Mouse (Mus musculus): ENCODE measurements around the gene Epha2.

Gene Epha2

GRCm38 (mm10) chr4:141317914-141318313, 16.9 kb downstream of the Epha2 start:
- no peaks in the 10 kb centered on the region for H3K36me3 ChIP-seq (ENCODE audit: control insufficient read depth, insufficient read depth, low read length, poor library complexity, severe bottlenecking)
- DNase-seq (ENCODE audit: low read depth, low spot score) = no peak
- no peaks in the 10 kb centered on the region for H3K27me3 ChIP-seq (ENCODE audit: control insufficient read depth, insufficient read depth, low read length, poor library complexity, severe bottlenecking)

DNA sequence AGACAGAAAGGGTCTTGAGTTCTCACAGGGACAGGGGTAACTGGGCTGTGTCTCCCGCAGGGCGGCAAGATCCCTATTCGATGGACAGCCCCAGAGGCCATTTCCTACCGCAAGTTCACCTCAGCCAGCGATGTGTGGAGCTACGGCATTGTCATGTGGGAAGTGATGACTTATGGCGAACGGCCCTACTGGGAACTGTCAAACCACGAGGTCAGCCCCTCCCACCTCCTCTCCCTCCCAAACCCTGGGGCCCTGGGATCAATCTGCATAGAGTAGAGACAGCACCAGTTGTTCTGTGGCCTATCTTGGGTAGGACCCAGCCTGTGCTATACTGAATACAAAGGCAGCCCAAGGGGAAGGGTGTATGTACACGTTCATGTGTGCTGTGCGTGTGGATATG, 21.5 kb downstream of the Epha2 start:
- DNase-seq (ENCODE audit: low read depth, low spot score) = no peak
- no peaks in the 10 kb centered on the region for H3K27me3 ChIP-seq (ENCODE audit: control insufficient read depth, insufficient read depth, low read length, poor library complexity, severe bottlenecking)
- no peaks in the 10 kb centered on the region for H3K36me3 ChIP-seq (ENCODE audit: control insufficient read depth, insufficient read depth, low read length, poor library complexity, severe bottlenecking)

DNA sequence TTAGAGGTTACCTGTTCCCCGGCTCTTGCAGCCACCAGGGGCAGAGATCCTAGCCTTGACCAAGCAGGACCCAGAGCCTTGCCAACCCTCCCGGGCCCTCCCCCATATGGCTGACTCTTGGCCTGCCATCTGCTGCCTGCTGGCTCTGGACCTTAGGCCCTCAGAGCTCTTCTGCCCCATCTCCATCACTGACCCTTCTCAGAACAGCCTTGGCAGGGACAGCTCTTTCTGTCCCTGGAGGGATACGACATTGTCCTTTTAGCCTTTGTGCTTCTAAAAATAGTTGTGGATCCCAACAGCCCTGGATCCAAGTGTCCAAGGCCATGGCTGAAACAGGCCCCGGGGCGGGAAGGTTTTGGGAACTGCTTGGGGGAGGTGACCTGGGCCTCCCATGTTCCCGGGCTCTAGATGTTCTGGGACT, 23.7 kb downstream of the Epha2 start:
- Histone ChIP-seq H3K27me3 (ENCODE audit: control insufficient read depth, insufficient read depth, low read length, poor library complexity, severe bottlenecking) (no peaks in the 10 kb centered on the region), H3K36me3 (ENCODE audit: control insufficient read depth, insufficient read depth, low read length, poor library complexity, severe bottlenecking) (no peaks in the 10 kb centered on the region)
- DNase-seq (ENCODE audit: low read depth, low spot score) = no peak

DNA sequence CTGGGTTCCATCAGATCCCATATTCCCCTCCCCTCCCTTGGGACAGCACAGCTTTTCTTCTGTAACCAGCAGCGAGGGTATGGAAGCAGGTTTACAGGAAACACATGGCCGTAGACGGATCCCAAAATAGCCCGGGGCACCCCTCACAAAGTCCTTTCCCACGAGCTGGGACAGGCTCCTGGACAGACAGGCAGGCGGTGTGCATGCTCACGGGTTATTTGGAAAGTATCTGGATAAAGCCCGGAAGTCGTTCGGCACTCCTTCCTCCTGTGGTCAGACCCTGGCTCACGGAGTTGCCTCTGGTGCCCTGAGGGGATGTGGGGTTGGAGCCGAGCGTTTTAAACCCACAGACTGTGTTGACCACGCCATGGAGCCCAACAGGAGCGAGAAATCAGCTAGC, 24.6 kb downstream of the Epha2 start:
- DNase-seq (ENCODE audit: low read depth, low spot score) = no peak
- no peaks in the 10 kb centered on the region for H3K36me3 ChIP-seq (ENCODE audit: control insufficient read depth, insufficient read depth, low read length, poor library complexity, severe bottlenecking)
- no peaks in the 10 kb centered on the region for H3K27me3 ChIP-seq (ENCODE audit: control insufficient read depth, insufficient read depth, low read length, poor library complexity, severe bottlenecking)

DNA sequence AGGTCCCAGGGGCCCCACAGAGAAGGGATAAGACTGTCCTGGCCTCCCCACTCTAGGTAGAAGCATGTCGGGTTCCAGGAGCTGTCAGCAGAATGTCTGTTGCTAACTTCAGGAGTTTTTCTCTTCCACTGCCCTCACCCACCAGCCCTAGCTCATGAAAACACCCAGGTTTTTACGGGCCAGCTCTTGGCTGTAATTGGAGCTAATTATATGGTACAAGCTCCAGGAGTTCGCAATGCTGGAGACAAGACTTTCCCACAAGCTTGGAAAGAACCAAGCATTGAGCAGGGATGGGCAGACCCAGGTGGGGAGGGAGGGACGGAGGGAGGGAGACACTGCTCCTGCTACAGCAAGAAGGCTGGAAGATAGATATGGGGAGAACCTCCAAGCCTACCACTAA, 26.0 kb downstream of the Epha2 start:
- Histone ChIP-seq H3K36me3 (ENCODE audit: control insufficient read depth, insufficient read depth, low read length, poor library complexity, severe bottlenecking) (no peaks in the 10 kb centered on the region), H3K27me3 (ENCODE audit: control insufficient read depth, insufficient read depth, low read length, poor library complexity, severe bottlenecking) (no peaks in the 10 kb centered on the region)
- DNase-seq (ENCODE audit: low read depth, low spot score) = no peak

- DNase-seq (ENCODE audit: low read depth, low spot score) = no peak
- Histone ChIP-seq H3K36me3 (ENCODE audit: control insufficient read depth, insufficient read depth, low read length, poor library complexity, severe bottlenecking) (no peaks in the 10 kb centered on the region), H3K27me3 (ENCODE audit: control insufficient read depth, insufficient read depth, low read length, poor library complexity, severe bottlenecking) (no peaks in the 10 kb centered on the region)
Measured at GRCm38 (mm10) chr4:141328742-141329141, 27.7 kb downstream of the Epha2 start.

DNA sequence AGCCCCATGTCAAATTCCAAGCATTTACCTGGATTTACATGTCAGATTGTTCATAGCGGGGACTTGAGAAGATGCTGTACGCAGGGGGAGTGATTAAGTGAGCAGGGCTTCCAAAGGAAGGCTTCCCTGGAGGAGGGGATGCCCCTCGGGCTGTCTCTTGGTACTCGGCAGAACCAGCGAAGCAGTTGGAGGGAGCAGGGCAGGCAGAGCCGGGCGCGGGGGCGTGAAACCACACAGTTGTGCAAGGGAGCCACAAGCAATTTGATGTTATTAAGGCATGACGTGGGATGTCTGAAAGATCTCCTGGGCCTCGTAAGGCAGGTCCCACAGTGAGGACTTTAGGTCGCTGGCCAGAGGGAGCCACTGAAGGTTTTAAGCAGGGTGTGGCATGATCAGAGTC, 28.9 kb downstream of the Epha2 start:
- no peak for DNase-seq (ENCODE audit: low read depth, low spot score)
- no peaks in the 10 kb centered on the region for H3K27me3 ChIP-seq (ENCODE audit: control insufficient read depth, insufficient read depth, low read length, poor library complexity, severe bottlenecking)
- H3K36me3 ChIP-seq (ENCODE audit: control insufficient read depth, insufficient read depth, low read length, poor library complexity, severe bottlenecking) = no peaks in the 10 kb centered on the region

GRCm38 (mm10) chr4:141331446-141331845, 30.4 kb downstream of the Epha2 start:
- no peak for DNase-seq (ENCODE audit: low read depth, low spot score)
- Histone ChIP-seq H3K27me3 (ENCODE audit: control insufficient read depth, insufficient read depth, low read length, poor library complexity, severe bottlenecking) (no peaks in the 10 kb centered on the region), H3K36me3 (ENCODE audit: control insufficient read depth, insufficient read depth, low read length, poor library complexity, severe bottlenecking) (no peaks in the 10 kb centered on the region)

- no peak for DNase-seq (ENCODE audit: low read depth, low spot score)
- Histone ChIP-seq H3K27me3 (ENCODE audit: control insufficient read depth, insufficient read depth, low read length, poor library complexity, severe bottlenecking) (no peaks in the 10 kb centered on the region), H3K36me3 (ENCODE audit: control insufficient read depth, insufficient read depth, low read length, poor library complexity, severe bottlenecking) (no peaks in the 10 kb centered on the region)
Measured at GRCm38 (mm10) chr4:141332258-141332657, 31.2 kb downstream of the Epha2 start.

GRCm38 (mm10) chr4:141334695-141335094, 33.7 kb downstream of the Epha2 start:
- H3K27me3 ChIP-seq (ENCODE audit: control insufficient read depth, insufficient read depth, low read length, poor library complexity, severe bottlenecking) = no peaks in the 10 kb centered on the region
- DNase-seq (ENCODE audit: low read depth, low spot score) = no peak
- H3K36me3 ChIP-seq (ENCODE audit: control insufficient read depth, insufficient read depth, low read length, poor library complexity, severe bottlenecking) = no peaks in the 10 kb centered on the region

GRCm38 (mm10) chr4:141335263-141335796, 34.3 kb downstream of the Epha2 start:
- DNase-seq (ENCODE audit: low read depth, low spot score) = no peak
- no peaks in the 10 kb centered on the region for H3K27me3 ChIP-seq (ENCODE audit: control insufficient read depth, insufficient read depth, low read length, poor library complexity, severe bottlenecking)
- no peaks in the 10 kb centered on the region for H3K36me3 ChIP-seq (ENCODE audit: control insufficient read depth, insufficient read depth, low read length, poor library complexity, severe bottlenecking)

GRCm38 (mm10) chr4:141336196-141336595, 35.2 kb downstream of the Epha2 start:
- no peak for DNase-seq (ENCODE audit: low read depth, low spot score)
- H3K27me3 ChIP-seq (ENCODE audit: control insufficient read depth, insufficient read depth, low read length, poor library complexity, severe bottlenecking) = no peaks in the 10 kb centered on the region
- H3K36me3 ChIP-seq (ENCODE audit: control insufficient read depth, insufficient read depth, low read length, poor library complexity, severe bottlenecking) = no peaks in the 10 kb centered on the region

GRCm38 (mm10) chr4:141337986-141338385, 36.9 kb downstream of the Epha2 start:
- no peak for DNase-seq (ENCODE audit: low read depth, low spot score)
- Histone ChIP-seq H3K27me3 (ENCODE audit: control insufficient read depth, insufficient read depth, low read length, poor library complexity, severe bottlenecking) (no peaks in the 10 kb centered on the region), H3K36me3 (ENCODE audit: control insufficient read depth, insufficient read depth, low read length, poor library complexity, severe bottlenecking) (no peaks in the 10 kb centered on the region)

- H3K36me3 ChIP-seq (ENCODE audit: control insufficient read depth, insufficient read depth, low read length, poor library complexity, severe bottlenecking) = no peaks in the 10 kb centered on the region
- no peaks in the 10 kb centered on the region for H3K27me3 ChIP-seq (ENCODE audit: control insufficient read depth, insufficient read depth, low read length, poor library complexity, severe bottlenecking)
- peak; percentile 10 for DNase-seq (ENCODE audit: low read depth, low spot score)
Measured at GRCm38 (mm10) chr4:141338853-141339252, 37.8 kb downstream of the Epha2 start.

GRCm38 (mm10) chr4:141341477-141341876, 40.4 kb downstream of the Epha2 start:
- no peaks in the 10 kb centered on the region for H3K36me3 ChIP-seq (ENCODE audit: control insufficient read depth, insufficient read depth, low read length, poor library complexity, severe bottlenecking)
- H3K27me3 ChIP-seq (ENCODE audit: control insufficient read depth, insufficient read depth, low read length, poor library complexity, severe bottlenecking) = no peaks in the 10 kb centered on the region
- no peak for DNase-seq (ENCODE audit: low read depth, low spot score)

DNA sequence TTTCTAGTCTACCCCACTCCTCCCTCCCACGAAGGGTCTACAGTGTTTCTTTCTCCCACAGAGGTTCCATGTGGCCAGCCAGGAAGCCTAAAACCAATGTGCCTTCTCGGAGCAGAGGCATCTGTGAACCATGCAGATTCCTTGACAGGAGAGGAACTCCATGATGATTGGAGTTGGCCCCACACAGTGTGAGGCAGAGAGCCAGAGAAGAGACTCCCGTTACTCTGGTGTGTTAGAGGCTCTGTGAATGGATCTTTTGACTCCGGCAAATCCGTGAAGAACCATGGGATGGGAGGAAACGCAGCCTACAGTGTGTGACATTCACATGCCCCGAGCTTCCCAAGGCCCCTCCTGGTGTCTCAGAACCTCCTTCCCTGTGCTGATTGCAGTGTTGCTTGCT, 42.5 kb downstream of the Epha2 start:
- no peaks in the 10 kb centered on the region for H3K27me3 ChIP-seq (ENCODE audit: control insufficient read depth, insufficient read depth, low read length, poor library complexity, severe bottlenecking)
- no peak for DNase-seq (ENCODE audit: low read depth, low spot score)
- no peaks in the 10 kb centered on the region for H3K36me3 ChIP-seq (ENCODE audit: control insufficient read depth, insufficient read depth, low read length, poor library complexity, severe bottlenecking)
